Mouse (Mus musculus): Measurements from ENCODE around the gene Sdad1.

Gene Sdad1

GRCm38 (mm10) chr5:92312046-92312715, 1.9 kb upstream of the Sdad1 start:
- DNase-seq (ENCODE audit: low spot score) = peak; percentile 70

GRCm38 (mm10) chr5:92304291-92304690, 6.0 kb downstream of the Sdad1 start:
- no peak for DNase-seq (ENCODE audit: low spot score)

- no peak for DNase-seq (ENCODE audit: low spot score)
These were observed 8.0 kb downstream of the Sdad1 start for GRCm38 (mm10) chr5:92302149-92302840.

- DNase-seq (ENCODE audit: low spot score) = no peak
These were observed 15.8 kb downstream of the Sdad1 start for GRCm38 (mm10) chr5:92294525-92294924.

GRCm38 (mm10) chr5:92291652-92292414, 18.4 kb downstream of the Sdad1 start:
- DNase-seq (ENCODE audit: low spot score) = peak; percentile 79

GRCm38 (mm10) chr5:92287840-92288239, 22.4 kb downstream of the Sdad1 start:
- no peak for DNase-seq (ENCODE audit: low spot score)

GRCm38 (mm10) chr5:92283107-92283506, 27.2 kb downstream of the Sdad1 start:
- peak; percentile 22 for DNase-seq (ENCODE audit: low spot score)

- no peak for DNase-seq (ENCODE audit: low spot score)
These were observed 27.7 kb downstream of the Sdad1 start for GRCm38 (mm10) chr5:92282571-92282970.

GRCm38 (mm10) chr5:92278942-92279537, 31.2 kb downstream of the Sdad1 start:
- no peak for DNase-seq (ENCODE audit: low spot score)

GRCm38 (mm10) chr5:92277437-92278394, 32.6 kb downstream of the Sdad1 start, which contains the start of gene Naaa:
Gene Naaa (minus strand): TSS chr5:92278170.
- peak; percentile 92 for DNase-seq (ENCODE audit: low spot score)

GRCm38 (mm10) chr5:92270496-92270895, 39.8 kb downstream of the Sdad1 start:
- DNase-seq (ENCODE audit: low spot score) = no peak

- DNase-seq (ENCODE audit: low spot score) = peak; percentile 62
These were observed 46.4 kb downstream of the Sdad1 start for GRCm38 (mm10) chr5:92263761-92264359.

- DNase-seq (ENCODE audit: low spot score) = no peak
These were observed 47.6 kb downstream of the Sdad1 start for GRCm38 (mm10) chr5:92262646-92263045.

GRCm38 (mm10) chr5:92256218-92256617, 54.1 kb downstream of the Sdad1 start, which contains the start of gene Ppef2:
Gene Ppef2 (minus strand): TSS chr5:92256278.
- DNase-seq (ENCODE audit: low spot score) = no peak

- DNase-seq (ENCODE audit: low spot score) = no peak
These were observed 55.8 kb downstream of the Sdad1 start for GRCm38 (mm10) chr5:92254476-92254875.

GRCm38 (mm10) chr5:92252797-92253343, 57.4 kb downstream of the Sdad1 start:
- no peak for DNase-seq (ENCODE audit: low spot score)

GRCm38 (mm10) chr5:92252031-92252430, 58.2 kb downstream of the Sdad1 start:
- no peak for DNase-seq (ENCODE audit: low spot score)

GRCm38 (mm10) chr5:92248614-92249013, 61.7 kb downstream of the Sdad1 start:
- DNase-seq (ENCODE audit: low spot score) = peak; percentile 64

- no peak for DNase-seq (ENCODE audit: low spot score)
These were observed 64.8 kb downstream of the Sdad1 start for GRCm38 (mm10) chr5:92245483-92245882.

GRCm38 (mm10) chr5:92244900-92245299, 65.4 kb downstream of the Sdad1 start:
- DNase-seq (ENCODE audit: low spot score) = no peak

Measured in yolk sac, embryonic 10.5 days (tissue).